Mouse (Mus musculus): ENCODE results near the gene Phf8.

DNA sequence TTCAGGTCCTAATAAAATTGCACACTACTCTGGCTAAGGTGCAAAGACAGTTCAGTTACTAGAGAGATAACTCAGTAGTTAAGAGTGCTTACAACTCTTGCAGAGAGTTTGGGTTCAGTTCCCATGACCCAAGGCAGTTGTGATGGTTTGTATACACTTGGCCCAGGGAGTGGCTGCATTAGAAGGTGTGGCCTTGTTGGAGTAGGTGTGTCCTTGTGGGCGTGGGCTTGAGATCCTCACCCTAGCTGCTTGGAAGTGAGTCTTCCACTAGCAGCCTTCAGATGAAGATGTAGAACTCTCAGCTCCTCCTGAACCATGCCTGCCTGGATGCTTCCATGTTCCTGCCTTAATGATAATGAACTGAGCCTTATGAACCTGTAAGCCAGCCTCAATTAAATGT, 2.3 kb upstream of the Phf8 start:
- no peak for TF ChIP-seq EP300 (IDR thresholded peaks at IDR 0.05; ENCODE audit: insufficient read depth, low read depth, low read length)
- no peak for TF ChIP-seq CTCF (IDR thresholded peaks at IDR 0.05; ENCODE audit: low read depth, low read length)
- TF ChIP-seq POLR2A (IDR thresholded peaks at IDR 0.05; ENCODE audit: insufficient read depth, low read length): no peak

Measured in ES-Bruce4 (cell line).